20 mouse cellular contexts compared by ENCODE assay signal in genomic region chr5:83678373-83678772, GRCm38 (mm10).
DNase-seq lines count a peak whose midpoint lies in the region; ATAC-seq lines count a peak whose summit lies in the region.
"Had no signal": no experiment of that assay in that cellular context is flagged by ENCODE, and none has a peak within 500 bp of the region (broad histone marks: within the 10 kb centered on the region; RNA-seq: fewer than 3 reads in every experiment).

No protein-coding gene starts in this region.

- 62% methylated on average over 6 of the region's 6 CpGs for WGBS in forebrain, embryonic 12.5 days
- WGBS in forebrain, embryonic 11.5 days: 75% methylated on average over 6 of the region's 6 CpGs

- H3K36me3 ChIP-seq in forebrain, embryonic 12.5 days (replicated peaks): no peaks in the 10 kb centered on the region
- H3K36me3 ChIP-seq in forebrain, embryonic 11.5 days (ENCODE audit: control insufficient read depth, insufficient read depth, low read length): no peaks in the 10 kb centered on the region
- H3K36me3 ChIP-seq: embryonic facial prominence, embryonic 15.5 days; hindbrain, embryonic 13.5 days; liver, embryonic 12.5 days; midbrain, embryonic 10.5 days had no signal

- no peaks in the 10 kb centered on the region for H3K4me1 ChIP-seq in forebrain, embryonic 12.5 days
- no peaks in the 10 kb centered on the region for H3K4me1 ChIP-seq in forebrain, embryonic 11.5 days (replicated peaks; ENCODE audit: control insufficient read depth, insufficient read depth, low read length)
- H3K4me1 ChIP-seq: embryonic facial prominence, embryonic 15.5 days; hindbrain, embryonic 13.5 days; liver, embryonic 12.5 days; midbrain, embryonic 10.5 days had no signal

- no peak overlapping the region for H3K27ac ChIP-seq in forebrain, embryonic 12.5 days
- H3K27ac ChIP-seq in forebrain, embryonic 11.5 days (ENCODE audit: low read depth, low read length): no peak overlapping the region
- H3K27ac ChIP-seq: embryonic facial prominence, embryonic 15.5 days; hindbrain, embryonic 13.5 days; liver, embryonic 12.5 days; midbrain, embryonic 10.5 days; stomach, postnatal 0 days had no signal

- H3K9ac ChIP-seq in forebrain, embryonic 12.5 days: no peak overlapping the region
- H3K9ac ChIP-seq in forebrain, embryonic 11.5 days (ENCODE audit: low read length): no peak overlapping the region
- H3K9ac ChIP-seq: embryonic facial prominence, embryonic 15.5 days; hindbrain, embryonic 13.5 days; liver, embryonic 12.5 days had no signal

- no peak for DNase-seq in forebrain, embryonic 11.5 days (ENCODE audit: low spot score)
- peak; percentile 1 to 10 for DNase-seq in left cerebral cortex, postnatal 25 days (ENCODE audit: low spot score in 2 of 2)
- DNase-seq in left cerebral cortex, adult 8-10 months (ENCODE audit: low spot score in 2 of 2): no peak
- DNase-seq in brain, adult 2 months (ENCODE audit: low read depth, low spot score): peak; percentile 47
- peak; percentile 9 for DNase-seq in layer of hippocampus, adult 9-11 months
- no peak for DNase-seq in heart, adult 9 months (ENCODE audit: low spot score in 2 of 2)
- no peak for DNase-seq in urinary bladder, postnatal 25 days (ENCODE audit: low spot score)
- DNase-seq: adrenal gland, adult 8-10 months; cerebellum, postnatal 36 days; heart, adult 11 months; lung, postnatal 10 days; right cerebral cortex, adult 18-20 months; spleen, adult 18-20 months; thymus, postnatal 4 days had no signal

- H3K9me3 ChIP-seq in forebrain, embryonic 12.5 days: no peaks in the 10 kb centered on the region
- no peaks in the 10 kb centered on the region for H3K9me3 ChIP-seq in forebrain, embryonic 11.5 days (ENCODE audit: control insufficient read depth, low read length)
- H3K9me3 ChIP-seq: embryonic facial prominence, embryonic 15.5 days; hindbrain, embryonic 13.5 days; liver, embryonic 12.5 days; midbrain, embryonic 10.5 days had no signal

- intact Hi-C loops in left cerebral cortex, postnatal 25 days (cut with DNase I): no loop called here

- H3K4me3 ChIP-seq in forebrain, embryonic 12.5 days (replicated peaks): no peak overlapping the region
- no peak overlapping the region for H3K4me3 ChIP-seq in forebrain, embryonic 11.5 days (ENCODE audit: low read depth, low read length)
- H3K4me3 ChIP-seq: embryonic facial prominence, embryonic 15.5 days; hindbrain, embryonic 13.5 days; liver, embryonic 12.5 days; midbrain, embryonic 10.5 days had no signal

- H3K4me2 ChIP-seq in forebrain, embryonic 12.5 days: no peak overlapping the region
- no peak overlapping the region for H3K4me2 ChIP-seq in forebrain, embryonic 11.5 days (ENCODE audit: low read depth, low read length, severe bottlenecking)
- H3K4me2 ChIP-seq: embryonic facial prominence, embryonic 15.5 days; hindbrain, embryonic 13.5 days; liver, embryonic 12.5 days had no signal

- no peaks in the 10 kb centered on the region for H3K27me3 ChIP-seq in forebrain, embryonic 12.5 days
- H3K27me3 ChIP-seq in forebrain, embryonic 11.5 days (ENCODE audit: control insufficient read depth, insufficient read depth, low read length): no peaks in the 10 kb centered on the region
- H3K27me3 ChIP-seq: embryonic facial prominence, embryonic 15.5 days; hindbrain, embryonic 13.5 days; liver, embryonic 12.5 days had no signal

- peak; percentile 72; the same call in 1 of the 2 replicates for ATAC-seq in forebrain, embryonic 12.5 days (ENCODE audit: low FRiP score)
- ATAC-seq in forebrain, embryonic 11.5 days (replicated peaks; ENCODE audit: low FRiP score): no peak; the same call in 1 of the 2 replicates
- ATAC-seq: liver, embryonic 12.5 days had no signal

Comparison
In these comparisons a context has a peak if more than half of its experiments do, and no peak if none do; other contexts are left out.
1. DNase-seq: peak in left cerebral cortex, postnatal 25 days (2 of 2), brain, adult 2 months (single experiment) and layer of hippocampus, adult 9-11 months (single experiment); none in forebrain, embryonic 11.5 days (single experiment), left cerebral cortex, adult 8-10 months (0 of 2), heart, adult 9 months (0 of 2) and urinary bladder, postnatal 25 days (single experiment).